Mouse (Mus musculus) kidney, embryonic 15.5 days (tissue): ENCODE measurements around the gene Gm20441. TPM values are rescaled to one million over a fixed set of nuclear protein-coding genes. Genes with fewer than 3 reads are reported as not detected.

Experiments
- ATAC-seq: fragments of 200-750 bp; cut with Nextera tagmentation; replicated peaks from 2 replicates; pipeline ENCODE4 v1.8.0; 2017; ENCODE audit warnings: moderate TSS enrichment; ENCODE audit not compliant: low FRiP score
- H3K27ac ChIP-seq: fragments of 300-500 bp; sonication (generic); 2 replicates; pipeline ENCODE4 v1.5.1; 2015; ENCODE audit warnings: mild to moderate bottlenecking, inconsistent platforms
- H3K27me3 ChIP-seq: fragments of 300-500 bp; sonication (generic); 2 replicates; pipeline ENCODE4 v1.6.1; 2015; ENCODE audit warnings: inconsistent platforms
- H3K36me3 ChIP-seq: fragments of 300-500 bp; sonication (generic); 2 replicates; pipeline ENCODE4 v1.6.1; 2015; ENCODE audit warnings: inconsistent platforms
- H3K4me1 ChIP-seq: fragments of 300-500 bp; sonication (generic); 2 replicates; pipeline ENCODE4 v1.6.1; 2015; ENCODE audit warnings: inconsistent platforms
- H3K4me2 ChIP-seq: fragments of 300-500 bp; sonication (generic); 2 replicates; pipeline ENCODE4 v1.6.1; 2015; ENCODE audit warnings: moderate library complexity, mild to moderate bottlenecking, inconsistent platforms
- H3K4me3 ChIP-seq: fragments of 300-500 bp; sonication (generic); replicated peaks from 2 replicates; pipeline ENCODE4 v1.5.1; 2015; ENCODE audit warnings: mild to moderate bottlenecking, inconsistent platforms
- H3K9ac ChIP-seq: fragments of 300-500 bp; sonication (generic); 2 replicates; pipeline ENCODE4 v1.6.1; 2015; ENCODE audit warnings: mild to moderate bottlenecking, inconsistent platforms
- H3K9me3 ChIP-seq: fragments of 300-500 bp; sonication (generic); replicated peaks from 2 replicates; pipeline ENCODE4 v1.6.1; 2016; ENCODE audit warnings: inconsistent platforms
- WGBS: fragments of 180-500 bp; shearing (Covaris S2); methylation state at CpG from one replicate; pipeline ENCODE4 v1.1.7; 2015; ENCODE audit warnings: mixed read lengths; 5-methylcytosine and 5-hydroxymethylcytosine counted together
- polyA plus RNA-seq: library from polyadenylated mRNA; unstranded; fragments of >200 nt; fragmentation: Nextera tagmentation; extraction: Ambion mirVana; gene quantifications from 2 replicates; pipeline ENCODE4 v1.2.1, GENCODE M21; 2015

The Gm20441 gene
- 0.40 TPM in 1 of 2 replicates, not detected in the other for polyA plus RNA-seq

DNA sequence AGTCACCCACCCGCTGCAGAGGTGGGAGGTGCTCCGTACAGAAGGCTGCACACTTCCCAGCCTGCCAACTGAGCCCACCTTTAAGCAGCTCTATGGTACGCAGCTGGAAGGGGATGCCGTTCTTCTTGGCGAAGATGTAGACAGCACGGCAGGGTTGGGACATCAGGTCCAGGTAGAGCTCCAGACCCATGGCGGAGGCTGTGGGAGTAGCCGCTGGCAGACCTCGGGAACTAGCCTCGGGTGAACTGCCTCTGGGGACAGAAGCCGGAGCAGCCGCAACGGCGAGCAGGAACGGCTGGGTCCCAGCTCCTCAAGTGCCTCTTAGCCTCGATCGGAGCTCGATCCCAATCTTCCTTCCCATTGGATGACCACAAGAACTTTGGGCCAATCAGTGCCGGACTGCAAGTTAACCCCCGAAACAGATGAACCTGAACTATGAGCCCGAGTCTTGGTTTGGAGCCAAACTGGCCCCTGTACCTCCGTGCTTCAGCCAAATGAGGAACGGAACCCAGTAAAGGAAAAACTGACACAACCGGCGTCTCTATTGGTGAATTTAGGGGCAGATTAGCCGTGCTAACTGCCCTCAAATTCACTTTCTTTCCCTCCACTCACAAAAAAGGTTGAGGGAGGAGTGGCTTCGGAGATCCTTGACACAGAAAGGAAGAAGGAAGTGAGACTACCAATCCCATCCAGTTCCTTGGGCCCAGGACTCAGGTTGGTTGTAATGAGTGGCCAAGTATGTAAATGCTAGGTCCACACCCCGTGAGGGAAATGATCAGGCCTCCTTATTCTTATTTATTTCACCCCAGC lies at the start of gene Gm20441, which contains the start of gene Gstt3:
Gene Gm20441, minus strand, starts transcription at position 186 of the 810 bp plus-strand sequence.
Gene Gstt3, minus strand, starts transcription at position 646 of the 810 bp plus-strand sequence.
- peak within 1 kb of the TSS; percentile 48 for H3K4me3 ChIP-seq
- H3K9ac ChIP-seq, result peak within 1 kb of the TSS; percentile 44

DNA sequence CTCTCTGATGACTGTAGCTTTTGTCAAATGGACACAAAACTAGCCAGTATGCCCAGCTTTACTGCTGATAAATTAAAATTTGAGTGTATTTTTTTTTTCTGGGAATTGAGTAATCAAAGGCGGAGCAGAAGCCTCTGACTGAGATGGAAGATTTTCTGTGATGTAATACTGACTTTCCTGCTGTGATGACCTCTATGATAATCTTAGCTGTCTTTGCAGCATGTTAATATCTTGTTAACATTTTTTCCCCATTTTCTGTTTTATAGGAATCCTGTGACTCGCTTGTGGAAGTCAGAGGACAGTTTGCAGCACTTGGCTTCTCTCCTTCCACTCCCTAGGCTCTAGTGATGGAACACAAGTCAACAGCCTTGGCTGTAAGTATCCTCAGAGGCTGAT lies 49.5 kb upstream of the Gm20441 start:
- no peak overlapping the region for H3K4me3 ChIP-seq
- no peaks in the 10 kb centered on the region for H3K27me3 ChIP-seq
- no peak for ATAC-seq
- H3K4me1 ChIP-seq, result peaks cover 31% of the 10 kb centered on the region
- H3K9me3 ChIP-seq, result no peaks in the 10 kb centered on the region
- H3K9ac ChIP-seq, result no peak overlapping the region
- WGBS, result 84% methylated on average over 2 of the region's 2 CpGs
- no peak overlapping the region for H3K4me2 ChIP-seq
- H3K36me3 ChIP-seq, result no peaks in the 10 kb centered on the region
- H3K27ac ChIP-seq, result no peak overlapping the region

More for the DNA sequence above, at the start of gene Gm20441, which contains the start of gene Gstt3:
- Histone ChIP-seq H3K4me1 (peaks cover 12% of the 10 kb centered on the region), H3K4me2 (peak within 1 kb of the TSS; percentile 82), H3K36me3 (no peaks in the 10 kb centered on the region), H3K27me3 (peaks cover 10% of the 10 kb centered on the region; the same call in 1 of the 2 replicates), H3K27ac (peak within 1 kb of the TSS; percentile 85), H3K9me3 (no peaks in the 10 kb centered on the region)
- under 1% methylated on average over 28 of the region's 28 CpGs for WGBS
- peak; percentile 89 for ATAC-seq

DNA sequence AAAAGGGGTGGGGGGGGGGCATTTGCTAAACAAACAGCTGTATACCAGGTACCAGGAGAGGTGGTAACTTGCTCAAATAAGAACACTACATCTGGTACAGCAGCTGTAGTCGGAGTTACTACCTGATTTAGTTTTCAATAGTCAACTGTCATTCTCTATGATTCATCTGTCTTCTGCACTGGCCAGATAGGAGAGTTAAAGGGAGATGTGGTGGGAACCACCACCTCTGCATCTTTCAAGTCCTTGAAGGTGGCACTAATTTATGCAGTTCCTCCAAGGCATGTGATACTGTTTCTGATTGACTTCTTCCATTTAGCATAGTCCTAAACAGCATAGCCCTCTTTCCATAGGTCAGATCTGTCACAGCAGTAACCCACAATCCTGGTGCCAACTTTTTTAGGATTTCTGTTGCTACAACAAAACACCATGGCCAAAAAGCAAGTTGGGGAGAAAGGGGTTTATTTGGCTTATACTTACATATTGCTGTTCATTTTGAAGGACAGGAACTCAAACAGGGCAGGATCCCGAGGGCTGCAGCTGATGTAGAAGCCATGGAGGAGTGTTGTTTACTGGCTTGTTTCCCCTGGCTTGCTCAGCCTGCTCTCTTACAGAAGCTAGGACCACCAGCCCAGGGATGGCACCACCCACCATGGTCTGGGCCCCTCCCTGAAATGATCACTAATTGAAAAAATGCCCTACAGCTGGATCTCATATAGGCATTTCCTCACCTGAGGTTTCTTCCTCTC lies 48.9 kb upstream of the Gm20441 start:
- WGBS, result 76% methylated on average over 2 of the region's 2 CpGs
- no peak for ATAC-seq
- no peaks in the 10 kb centered on the region for H3K9me3 ChIP-seq

DNA sequence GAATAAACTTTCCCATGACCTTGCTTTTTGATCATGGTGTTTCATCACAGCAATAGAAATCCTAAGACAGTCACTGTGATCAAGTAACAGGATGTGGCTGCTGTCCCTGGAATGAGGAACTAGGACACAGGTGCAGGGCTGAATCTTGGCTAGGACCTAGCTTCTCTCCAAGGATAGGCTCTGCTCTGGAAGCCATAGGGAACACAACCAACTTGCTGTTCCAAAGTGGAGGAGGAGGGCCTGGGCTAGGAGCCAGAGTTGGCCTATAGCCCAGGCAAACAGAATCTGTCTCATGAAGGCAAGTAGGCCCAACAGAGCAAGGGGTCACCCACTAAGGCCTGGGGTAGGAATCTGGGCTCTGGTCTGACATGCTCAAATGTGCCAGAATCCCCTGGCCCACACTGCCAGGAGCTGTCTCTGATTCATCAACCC lies 47.8 kb upstream of the Gm20441 start:
- Histone ChIP-seq H3K9ac (no peak overlapping the region), H3K27me3 (no peaks in the 10 kb centered on the region), H3K4me2 (no peak overlapping the region), H3K36me3 (no peaks in the 10 kb centered on the region), H3K4me3 (no peak overlapping the region), H3K4me1 (peaks cover 13% of the 10 kb centered on the region), H3K27ac (no peak overlapping the region), H3K9me3 (no peaks in the 10 kb centered on the region)
- no peak for ATAC-seq

More for the DNA sequence above, 48.9 kb upstream of the Gm20441 start:
- no peaks in the 10 kb centered on the region for H3K36me3 ChIP-seq
- no peak overlapping the region for H3K4me3 ChIP-seq
- peaks cover 25% of the 10 kb centered on the region for H3K4me1 ChIP-seq
- H3K27me3 ChIP-seq, result no peaks in the 10 kb centered on the region
- no peak overlapping the region for H3K27ac ChIP-seq
- H3K9ac ChIP-seq, result no peak overlapping the region
- no peak overlapping the region for H3K4me2 ChIP-seq

DNA sequence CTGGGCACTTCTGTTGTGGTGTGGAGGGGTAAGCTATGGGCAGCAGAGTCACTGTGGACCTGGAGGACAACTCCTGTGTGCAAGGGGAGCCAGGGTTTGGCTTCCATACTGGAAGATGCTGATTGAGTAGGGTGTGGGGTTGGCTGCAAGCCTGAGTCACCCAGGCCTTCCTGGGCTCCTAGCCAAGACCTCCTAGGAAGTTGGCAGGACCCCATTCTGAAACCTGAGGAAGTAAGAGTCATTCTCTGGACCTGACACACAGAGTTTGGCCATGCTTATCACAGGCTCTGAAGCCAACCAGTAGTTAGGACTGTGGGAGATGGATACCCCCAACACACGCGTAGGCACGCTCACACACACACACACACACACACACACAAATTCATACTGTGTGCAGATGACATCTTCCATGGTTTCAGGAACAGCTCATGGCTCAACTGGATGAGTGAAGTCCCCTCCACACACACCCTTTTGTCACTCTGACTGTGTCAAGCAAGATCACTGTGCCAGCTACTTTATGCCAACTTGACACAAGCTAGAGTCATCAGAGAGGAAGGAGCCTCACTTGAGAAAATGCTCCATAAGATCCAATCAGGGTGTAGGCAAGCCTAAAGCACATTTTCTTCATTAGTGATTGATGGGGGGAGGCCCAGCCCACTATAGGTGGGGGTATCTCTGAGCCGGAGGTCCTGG lies 47.1 kb upstream of the Gm20441 start:
- no peaks in the 10 kb centered on the region for H3K36me3 ChIP-seq
- peaks cover 7% of the 10 kb centered on the region; the same call in 1 of the 2 replicates for H3K4me1 ChIP-seq
- no peak overlapping the region for H3K4me3 ChIP-seq
- no peaks in the 10 kb centered on the region for H3K27me3 ChIP-seq
- 94% methylated on average over 4 of the region's 4 CpGs for WGBS
- no peak for ATAC-seq
- no peak overlapping the region for H3K9ac ChIP-seq
- H3K9me3 ChIP-seq, result no peaks in the 10 kb centered on the region; the same call in 1 of the 2 replicates
- H3K27ac ChIP-seq, result no peak overlapping the region
- H3K4me2 ChIP-seq, result no peak overlapping the region

DNA sequence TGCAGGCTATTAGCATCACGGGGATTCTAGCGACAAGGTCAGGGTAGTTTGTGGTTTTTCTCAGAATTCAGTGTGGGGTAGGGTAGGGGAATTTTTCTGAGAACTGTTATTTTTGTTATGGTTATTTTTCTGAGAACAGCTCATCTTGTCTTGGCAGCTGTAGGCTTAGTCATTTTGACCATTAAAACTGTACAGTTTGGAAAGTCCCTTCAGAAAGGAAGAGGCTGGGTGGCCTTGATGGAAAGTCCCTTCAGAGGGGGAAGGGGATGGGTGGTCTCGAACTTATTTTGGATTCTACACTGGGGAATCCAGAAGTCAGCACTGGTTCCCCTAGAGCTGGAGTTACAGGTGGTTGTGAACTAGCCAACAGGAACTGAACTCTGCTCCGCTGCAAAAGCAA lies 43.8 kb upstream of the Gm20441 start:
- Histone ChIP-seq H3K4me2 (no peak overlapping the region), H3K9me3 (no peaks in the 10 kb centered on the region; the same call in 1 of the 2 replicates), H3K4me3 (no peak overlapping the region), H3K36me3 (no peaks in the 10 kb centered on the region), H3K27ac (no peak overlapping the region), H3K27me3 (no peaks in the 10 kb centered on the region), H3K9ac (no peak overlapping the region), H3K4me1 (peaks cover 7% of the 10 kb centered on the region; the same call in 1 of the 2 replicates)
- ATAC-seq, result no peak
- WGBS, result 88% methylated on average over 4 of the region's 4 CpGs

DNA sequence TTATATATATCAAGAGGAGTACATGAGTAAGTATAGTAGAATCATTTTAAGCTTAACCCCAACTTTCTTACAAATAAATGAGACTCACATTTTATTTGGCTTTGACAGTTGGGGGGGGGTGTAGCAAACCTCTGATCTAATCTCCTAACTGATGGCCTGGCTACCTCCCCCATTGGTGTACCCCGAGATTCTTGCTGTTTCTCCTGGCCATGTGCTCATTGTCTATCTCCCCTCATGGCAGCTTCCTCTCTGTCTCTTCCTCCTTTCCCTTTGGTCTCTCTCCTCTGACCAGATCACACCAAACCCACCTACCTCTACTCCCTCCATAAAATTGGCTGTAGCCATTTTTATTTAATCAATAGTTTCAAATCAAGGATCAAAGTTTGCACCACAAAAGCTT lies 43.0 kb upstream of the Gm20441 start:
- H3K36me3 ChIP-seq, result no peaks in the 10 kb centered on the region
- H3K27ac ChIP-seq, result no peak overlapping the region
- 93% methylated on average over 1 of the region's 1 CpGs for WGBS
- H3K4me1 ChIP-seq, result peaks cover 7% of the 10 kb centered on the region; the same call in 1 of the 2 replicates
- no peak overlapping the region for H3K4me2 ChIP-seq
- H3K9ac ChIP-seq, result no peak overlapping the region
- no peak for ATAC-seq
- no peaks in the 10 kb centered on the region for H3K27me3 ChIP-seq
- no peaks in the 10 kb centered on the region; the same call in 1 of the 2 replicates for H3K9me3 ChIP-seq
- H3K4me3 ChIP-seq, result no peak overlapping the region

DNA sequence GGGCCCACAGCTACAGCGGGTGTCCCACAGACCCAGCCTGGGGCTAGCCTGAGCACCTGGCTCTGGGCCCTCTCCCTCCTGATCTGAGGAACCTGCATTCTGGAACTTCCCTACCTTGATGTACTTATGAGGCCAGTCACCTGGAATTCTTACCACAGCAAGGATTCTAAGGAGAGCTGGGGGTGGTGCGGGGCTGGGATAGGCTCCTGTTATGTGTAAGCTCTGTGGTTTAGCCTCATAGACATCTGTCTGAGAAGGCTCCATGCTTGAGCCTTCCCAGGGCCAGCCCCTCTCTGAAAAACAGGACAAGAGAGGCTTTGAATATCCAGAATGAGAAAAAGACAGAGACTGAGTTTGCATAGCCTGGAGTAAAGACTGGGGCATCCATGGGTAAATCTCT lies 41.7 kb upstream of the Gm20441 start, which contains the start of gene Gstt4:
Gene Gstt4, minus strand, starts transcription at position 101 of the 400 bp plus-strand sequence.
- no peaks in the 10 kb centered on the region; the same call in 1 of the 2 replicates for H3K9me3 ChIP-seq
- H3K9ac ChIP-seq, result no peak within 1 kb of the TSS
- no peak within 1 kb of the TSS for H3K4me2 ChIP-seq
- peaks cover 2% of the 10 kb centered on the region; the same call in 1 of the 2 replicates for H3K4me1 ChIP-seq
- no peak within 1 kb of the TSS for H3K4me3 ChIP-seq
- no peak for ATAC-seq
- no peaks in the 10 kb centered on the region for H3K27me3 ChIP-seq
- no peak within 1 kb of the TSS for H3K27ac ChIP-seq
- H3K36me3 ChIP-seq, result no peaks in the 10 kb centered on the region
- 83% methylated on average over 2 of the region's 2 CpGs for WGBS

DNA sequence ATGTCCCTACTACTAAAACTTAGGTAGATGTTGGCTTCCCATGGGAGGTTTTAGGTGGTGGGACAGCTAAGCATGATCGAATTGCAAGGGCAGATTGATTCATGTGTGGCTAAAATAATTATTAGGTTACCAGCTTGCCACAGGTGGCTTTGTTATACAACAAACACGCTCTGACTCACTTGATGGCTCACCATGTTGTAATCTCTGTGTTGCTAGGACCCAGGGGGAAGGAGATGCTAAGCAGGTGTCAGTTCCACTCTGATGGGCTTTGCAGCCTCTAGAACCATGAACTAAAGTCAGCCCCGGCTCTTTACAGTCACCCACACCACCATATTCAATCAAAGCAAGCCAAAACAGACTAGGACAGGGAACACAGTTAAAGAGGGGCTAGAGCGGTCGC lies 39.1 kb upstream of the Gm20441 start:
- WGBS, result 74% methylated on average over 5 of the region's 5 CpGs
- no peak overlapping the region for H3K4me2 ChIP-seq
- no peaks in the 10 kb centered on the region for H3K27me3 ChIP-seq
- no peak for ATAC-seq
- no peaks in the 10 kb centered on the region; the same call in 1 of the 2 replicates for H3K9me3 ChIP-seq
- no peaks in the 10 kb centered on the region for H3K4me1 ChIP-seq
- no peak overlapping the region for H3K4me3 ChIP-seq
- no peaks in the 10 kb centered on the region for H3K36me3 ChIP-seq
- H3K27ac ChIP-seq, result no peak overlapping the region
- no peak overlapping the region for H3K9ac ChIP-seq

DNA sequence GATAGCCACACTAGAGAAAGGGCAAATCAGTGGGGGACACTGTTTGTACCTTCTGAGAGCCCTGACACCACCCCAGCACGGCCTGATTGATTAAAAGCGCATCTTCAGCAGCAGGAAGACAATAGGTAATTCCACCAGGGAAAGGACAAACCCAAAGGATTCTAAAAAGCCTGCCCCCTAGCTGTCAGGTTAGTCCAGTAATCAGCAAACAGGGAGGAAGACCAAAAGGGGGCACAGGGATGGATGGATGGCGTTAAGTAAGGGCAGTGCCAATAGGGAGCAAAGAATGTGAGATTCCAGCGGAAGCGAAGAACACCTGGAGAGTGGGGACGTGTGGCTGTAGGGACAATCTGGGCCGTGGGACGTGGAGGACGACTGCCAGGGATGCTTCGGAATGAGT lies 37.9 kb upstream of the Gm20441 start:
- Histone ChIP-seq H3K36me3 (no peaks in the 10 kb centered on the region), H3K27me3 (no peaks in the 10 kb centered on the region), H3K9me3 (no peaks in the 10 kb centered on the region; the same call in 1 of the 2 replicates), H3K4me1 (no peaks in the 10 kb centered on the region), H3K27ac (no peak overlapping the region), H3K4me3 (no peak overlapping the region), H3K9ac (no peak overlapping the region), H3K4me2 (no peak overlapping the region)
- 67% methylated on average over 10 of the region's 10 CpGs for WGBS
- ATAC-seq, result no peak

DNA sequence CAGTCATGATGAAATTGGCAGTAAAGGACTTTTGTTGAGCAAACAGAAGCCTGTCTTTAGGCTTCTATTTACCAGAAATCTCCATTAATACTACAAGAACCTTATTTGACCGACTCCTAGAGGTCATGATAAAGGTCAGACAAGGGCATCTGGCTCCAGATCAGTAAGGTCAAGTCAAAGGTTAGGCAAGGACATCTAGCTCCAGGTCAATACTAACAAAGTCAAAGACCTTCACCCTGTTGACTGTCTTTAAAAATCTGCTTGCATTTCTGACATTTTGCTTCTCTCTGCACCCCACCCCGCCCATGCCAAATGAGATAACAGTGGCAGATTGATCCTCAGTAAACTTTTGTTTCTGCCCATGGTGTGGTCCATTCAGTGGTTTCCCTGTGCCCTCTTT lies 23.5 kb upstream of the Gm20441 start:
- no peaks in the 10 kb centered on the region for H3K36me3 ChIP-seq
- H3K27ac ChIP-seq, result no peak overlapping the region
- no peak overlapping the region for H3K4me3 ChIP-seq
- no peaks in the 10 kb centered on the region for H3K27me3 ChIP-seq
- no peaks in the 10 kb centered on the region for H3K9me3 ChIP-seq
- WGBS, result 64% methylated on average over 2 of the region's 2 CpGs
- ATAC-seq, result no peak
- H3K4me2 ChIP-seq, result no peak overlapping the region
- H3K4me1 ChIP-seq, result no peaks in the 10 kb centered on the region
- no peak overlapping the region for H3K9ac ChIP-seq
